Mouse (Mus musculus) right cerebral cortex, adult 18-20 months (tissue): ENCODE measurements at regions not wholly inside any gene's neighbourhood (a gene's known extent, or its start where the extent isn't known, plus 50 kb on each side); places are given as distances from the start of the nearest gene placed in this dataset.

Experiments
- DNase-seq: peaks from one replicate; pipeline ENCODE4 v3.0.0; 2022; ENCODE audit warnings: mixed read lengths

DNA sequence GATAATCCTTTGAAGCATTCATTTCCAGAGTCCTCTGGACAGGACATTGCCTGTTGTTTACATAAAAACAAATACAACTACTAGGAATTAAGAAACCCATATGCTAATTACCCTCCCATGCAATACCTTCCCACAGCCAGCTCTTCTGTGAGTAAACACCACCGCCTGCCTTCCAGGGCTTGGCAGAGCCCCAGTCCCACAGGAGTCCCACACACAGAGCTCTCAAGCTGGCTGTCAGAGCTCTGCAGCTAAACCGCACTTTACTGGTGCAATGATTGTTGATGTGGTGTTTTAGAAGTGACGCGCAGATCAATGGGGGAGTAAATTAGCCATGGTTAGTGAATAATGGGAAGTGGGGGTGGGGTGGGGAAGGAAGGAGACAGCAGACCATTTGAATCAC lies 159.6 kb upstream of the Cd180 start:
- peak; percentile 73 for DNase-seq

DNA sequence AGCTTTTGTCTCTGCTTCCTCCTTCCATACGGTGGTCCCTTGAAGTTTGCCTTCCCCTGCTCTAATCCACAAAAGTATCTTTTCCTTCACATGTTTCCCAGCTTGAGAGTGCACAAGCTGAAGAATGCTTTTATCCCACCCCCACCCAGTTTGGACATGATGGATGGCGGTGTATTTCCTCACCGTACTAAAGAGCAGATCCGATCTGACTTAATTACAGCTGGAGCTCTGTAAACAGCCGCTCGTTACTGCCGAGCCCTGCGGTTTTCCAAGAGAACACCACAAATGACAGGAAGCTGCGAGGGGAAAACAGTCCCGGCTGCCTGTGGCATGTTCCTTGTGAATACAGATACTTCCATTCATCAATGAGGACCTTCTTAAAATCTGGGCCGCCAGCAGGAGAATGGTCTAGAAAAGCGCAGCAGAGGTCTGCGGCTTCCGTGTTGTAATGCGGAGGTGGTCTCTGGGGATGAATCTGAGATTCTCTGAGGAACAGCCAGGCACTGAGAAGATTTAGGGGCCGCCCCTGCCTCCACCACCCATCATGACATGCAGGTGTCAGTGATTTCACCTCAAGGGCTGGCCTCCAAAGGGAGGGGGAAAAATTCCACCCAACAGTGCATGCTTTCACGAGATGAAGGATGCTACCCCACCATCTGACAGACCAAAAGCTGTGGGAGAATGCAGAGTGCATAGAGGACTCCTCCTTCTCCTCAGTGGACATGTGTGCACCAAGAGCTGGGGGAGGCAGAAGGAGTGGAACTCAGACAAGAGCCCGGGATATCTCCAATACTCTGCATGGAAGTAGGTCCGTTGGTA lies 155.7 kb upstream of the Cd180 start:
- DNase-seq = no peak

DNA sequence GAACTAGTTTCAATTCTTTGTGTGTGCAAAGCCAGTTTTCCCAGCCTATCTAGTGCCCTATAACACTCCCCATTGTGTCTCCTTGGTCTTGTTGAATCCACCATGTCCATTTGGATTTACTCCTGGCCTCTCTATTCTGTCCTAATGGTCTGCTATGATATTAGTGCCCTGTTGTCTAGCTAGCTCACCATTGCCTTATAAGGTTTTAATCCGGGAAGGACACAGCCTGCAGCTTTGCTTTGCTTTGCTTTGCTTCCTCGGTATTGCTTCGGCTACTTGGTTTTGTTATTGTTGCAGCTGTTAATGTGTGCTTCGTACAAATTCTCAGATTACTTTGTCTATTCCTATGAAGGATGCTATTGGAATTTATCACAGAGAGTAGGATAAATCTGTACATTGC lies 152.9 kb upstream of the Cd180 start:
- no peak for DNase-seq

DNA sequence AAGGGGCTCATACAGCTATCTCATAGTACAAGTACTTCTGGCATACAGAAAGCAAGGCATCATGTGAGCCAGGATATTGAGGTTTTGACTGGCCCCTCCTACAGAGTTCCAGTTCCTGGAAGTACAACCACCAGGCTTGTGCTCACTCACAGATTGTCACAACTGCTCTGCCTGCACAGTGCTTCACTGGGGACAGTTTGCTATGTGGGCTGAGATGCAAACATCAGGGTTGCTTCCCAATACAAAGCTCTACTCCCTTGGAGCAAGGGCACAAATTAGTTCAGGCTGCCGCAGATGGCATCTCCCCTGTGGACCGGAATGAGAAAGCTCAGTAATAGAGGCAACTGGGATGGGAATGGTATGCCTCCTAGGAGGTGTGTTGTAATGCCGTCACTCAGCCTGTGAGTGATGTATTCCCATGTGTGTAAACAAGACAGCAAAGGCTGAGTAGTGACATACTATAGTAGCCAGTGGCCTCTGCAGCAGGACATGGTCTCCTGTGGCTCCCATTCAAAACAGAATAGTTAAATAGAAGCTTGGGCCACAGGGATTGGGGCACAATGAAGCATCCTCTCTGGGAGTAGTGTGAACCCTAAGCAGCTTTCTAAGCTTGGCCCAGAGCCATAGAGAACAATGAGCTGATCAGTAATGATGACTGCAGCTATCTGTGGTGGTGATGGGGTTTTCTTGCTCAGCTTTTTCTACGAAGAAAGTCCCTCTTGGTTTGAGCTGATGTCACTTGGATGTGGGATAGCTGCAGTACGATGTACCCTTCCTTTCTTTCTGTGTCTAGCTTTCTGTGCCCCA lies 148.8 kb upstream of the Cd180 start:
- no peak for DNase-seq

- no peak for DNase-seq
Observed at GRCm38 (mm10) chr13:102545845-102546615, 147.3 kb upstream of the Cd180 start.

GRCm38 (mm10) chr13:102548252-102548651 lies 145.1 kb upstream of the Cd180 start:
- no peak for DNase-seq

DNA sequence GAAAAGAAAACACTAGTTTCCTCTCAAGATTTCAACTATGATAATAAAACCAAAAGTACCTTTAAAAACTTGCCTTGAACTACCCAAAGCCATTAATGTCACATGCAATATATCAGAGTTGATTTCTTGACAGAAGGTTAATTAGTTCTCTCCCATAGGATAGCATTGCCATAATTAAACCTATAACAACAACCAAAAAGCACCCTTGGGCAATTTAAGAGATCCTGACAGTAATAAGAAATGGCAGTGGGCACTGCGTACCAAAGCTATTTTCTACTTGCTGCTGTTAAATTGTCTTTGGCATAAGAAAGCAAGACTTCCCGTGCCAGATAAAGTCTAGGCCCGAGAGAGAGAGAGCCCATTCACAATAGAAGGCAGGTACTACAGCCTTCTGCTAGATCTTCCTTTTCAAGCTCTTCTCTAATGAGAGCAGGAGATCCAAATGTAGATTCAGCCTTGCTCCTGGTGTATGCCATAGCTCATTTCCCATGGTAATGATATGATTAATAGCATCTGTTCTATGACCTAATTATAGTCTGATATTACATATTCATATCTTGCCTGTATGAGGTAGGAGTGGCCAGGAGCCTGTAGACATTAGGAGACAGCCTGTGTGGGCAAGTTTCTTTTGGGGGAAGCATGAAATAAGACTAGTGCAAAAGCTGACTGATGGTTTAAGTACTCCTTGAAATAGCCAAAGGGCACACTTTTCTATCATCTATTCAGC lies 126.3 kb upstream of the Cd180 start:
- DNase-seq = no peak

DNA sequence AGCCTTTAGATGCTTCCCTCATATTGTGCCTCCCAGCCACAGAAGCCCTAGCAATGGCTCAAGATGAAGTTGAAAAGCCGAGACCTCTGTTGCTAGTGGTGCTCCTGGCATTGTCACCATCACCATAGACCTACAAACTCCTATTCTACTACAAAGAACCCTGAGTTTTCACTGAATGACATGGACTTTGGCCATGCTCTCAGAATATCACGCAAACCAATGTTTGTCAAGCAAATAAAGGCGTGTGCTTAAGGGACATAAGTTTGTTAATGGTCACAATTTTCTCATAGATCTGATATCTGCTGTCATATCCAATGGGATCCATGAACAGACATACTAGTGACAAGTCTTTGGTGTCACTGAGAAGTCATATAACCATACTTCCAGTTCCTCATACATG lies 123.8 kb upstream of the Cd180 start:
- no peak for DNase-seq

DNA sequence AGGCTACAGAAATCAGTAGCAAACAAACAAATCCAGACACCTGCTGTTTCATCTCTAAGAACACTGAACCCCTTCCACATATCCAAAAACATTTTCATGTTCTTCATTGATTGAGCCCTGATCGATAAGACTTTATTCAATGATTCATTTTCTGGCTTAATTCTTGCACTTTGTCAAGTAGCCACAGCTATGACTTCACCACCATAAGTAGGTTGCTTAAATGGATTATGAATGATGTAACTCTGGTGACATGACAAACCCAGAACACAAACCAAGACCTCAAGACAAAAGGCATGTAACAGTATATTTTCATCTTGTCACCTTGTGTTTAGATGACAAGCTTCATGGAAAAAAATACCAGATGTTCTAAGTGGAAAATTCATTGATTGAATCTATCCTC lies 123.1 kb upstream of the Cd180 start:
- DNase-seq = no peak

DNA sequence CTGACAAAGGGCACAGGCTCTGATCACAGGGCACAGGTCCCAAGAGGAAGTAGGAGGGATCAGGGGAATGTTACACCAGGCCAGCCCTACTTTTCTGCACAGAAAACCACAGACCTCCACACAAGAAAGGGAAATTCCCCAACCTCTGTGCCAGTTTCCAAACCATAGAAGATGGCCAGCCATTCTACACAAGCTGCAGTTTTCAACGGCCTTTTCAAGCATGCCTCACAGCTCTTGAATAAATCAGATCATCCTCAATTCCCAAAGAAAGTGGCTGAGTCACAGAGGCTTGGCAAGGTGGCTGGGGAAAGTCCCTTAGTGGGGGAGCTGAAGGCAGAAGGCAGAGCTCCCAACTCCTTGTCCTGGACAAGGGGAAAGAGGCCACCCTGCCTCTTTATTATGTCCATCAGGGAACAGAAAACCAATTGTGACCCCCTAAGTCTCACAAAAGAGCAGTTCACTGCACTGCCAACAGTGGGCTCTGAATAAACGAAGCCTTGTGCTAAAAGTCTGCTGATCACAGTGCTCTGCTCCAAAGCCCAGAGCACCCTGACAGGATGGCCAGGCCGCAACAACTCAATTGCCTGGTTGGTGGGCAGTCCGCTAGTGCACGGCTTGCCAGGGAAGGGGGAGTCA lies 120.0 kb upstream of the Cd180 start:
- peak; percentile 76 for DNase-seq

- no peak for DNase-seq
Observed at GRCm38 (mm10) chr13:102576871-102577662, 116.3 kb upstream of the Cd180 start.

GRCm38 (mm10) chr13:102578811-102579210 lies 114.5 kb upstream of the Cd180 start:
- no peak for DNase-seq

DNA sequence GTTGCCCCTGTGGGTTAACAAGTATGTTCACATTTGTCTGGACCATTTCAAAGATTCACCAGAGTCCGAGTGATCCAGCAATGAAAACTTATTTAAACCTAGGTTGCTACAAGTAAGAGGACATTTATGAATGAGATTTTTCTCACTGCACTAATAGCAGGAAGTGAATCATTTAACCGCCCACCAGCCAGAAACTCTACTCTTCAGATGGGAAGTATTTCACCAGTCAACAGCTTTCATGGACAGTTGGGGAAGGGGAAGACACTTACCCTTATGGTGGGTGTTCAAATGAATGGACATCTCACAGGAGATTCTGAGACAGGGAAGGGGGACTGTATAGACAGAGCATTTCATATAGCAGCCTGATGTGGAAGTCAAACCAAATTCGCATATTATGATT lies 113.7 kb upstream of the Cd180 start:
- DNase-seq = no peak

DNA sequence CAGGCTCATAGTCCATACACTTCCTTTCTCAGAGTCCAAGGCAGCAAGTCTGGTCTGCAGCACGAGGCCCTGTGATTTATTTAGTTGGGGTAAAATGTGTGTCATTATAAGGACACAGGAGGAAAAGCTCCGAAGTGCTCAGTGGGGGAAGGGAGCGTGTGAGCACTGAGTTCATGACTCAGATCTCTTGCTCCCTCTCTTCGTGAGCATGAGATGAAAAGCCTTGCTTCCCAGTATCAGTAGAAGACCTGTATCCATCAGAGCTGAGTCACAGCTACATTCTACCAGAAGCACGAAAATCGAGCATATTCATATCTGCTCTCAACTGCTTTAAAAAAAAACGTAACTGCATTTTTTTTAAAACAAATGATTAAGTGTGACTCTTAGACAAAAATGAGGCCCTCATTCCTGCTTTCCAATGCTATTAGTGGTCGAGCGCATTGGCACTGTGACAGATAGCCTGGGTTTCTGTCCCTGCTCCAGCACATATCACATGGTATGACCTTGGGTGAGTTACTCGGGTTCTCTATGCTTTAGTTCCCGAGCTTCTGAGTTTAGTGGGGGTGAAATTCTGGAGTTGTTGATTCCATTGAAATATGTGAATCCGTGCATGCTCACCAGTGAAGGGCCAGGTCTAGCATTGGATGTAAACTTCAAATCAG lies 109.2 kb upstream of the Cd180 start:
- DNase-seq = no peak

GRCm38 (mm10) chr13:102586215-102586614 lies 107.1 kb upstream of the Cd180 start:
- no peak for DNase-seq

GRCm38 (mm10) chr13:102589680-102590435 lies 103.5 kb upstream of the Cd180 start:
- DNase-seq = no peak

- DNase-seq = no peak
Observed at GRCm38 (mm10) chr13:102591803-102592537, 101.4 kb upstream of the Cd180 start.

GRCm38 (mm10) chr13:102593405-102594200 lies 99.8 kb upstream of the Cd180 start:
- DNase-seq = peak; percentile 62
